Mouse (Mus musculus) forebrain, embryonic 11.5 days (tissue): Measurements from ENCODE around the gene Olfr247. TPM values are rescaled to one million over a fixed set of nuclear protein-coding genes. Genes with fewer than 3 reads are reported as not detected.
"Not testable (repeated sequence)": the region's sequence is repeated elsewhere in the genome, so short reads cannot be mapped to it uniquely, and the experiment has no call there.

Experiments
- ATAC-seq: fragments of 200-750 bp; cut with Nextera tagmentation; replicated peaks from 2 replicates; pipeline ENCODE4 v1.8.0; 2017; ENCODE audit warnings: moderate TSS enrichment; ENCODE audit not compliant: low FRiP score
- DNase-seq: peaks from one replicate; pipeline ENCODE4 v3.0.0-alpha.2; 2017; ENCODE audit warnings: low spot score
- H3K27ac ChIP-seq: fragments of 300-500 bp; sonication (generic); 2 replicates; pipeline ENCODE4 v1.5.1; 2014; ENCODE audit warnings: low read depth, low read length
- H3K27me3 ChIP-seq: fragments of 300-500 bp; sonication (generic); 2 replicates; pipeline ENCODE4 v1.6.1; 2014; ENCODE audit warnings: mild to moderate bottlenecking, low read length, mixed read lengths; ENCODE audit not compliant: control insufficient read depth, insufficient read depth
- H3K36me3 ChIP-seq: fragments of 300-500 bp; sonication (generic); 2 replicates; pipeline ENCODE4 v1.6.1; 2014; ENCODE audit warnings: mild to moderate bottlenecking, low read length, moderate library complexity, mixed read lengths; ENCODE audit not compliant: control insufficient read depth, insufficient read depth
- H3K4me1 ChIP-seq: fragments of 300-500 bp; sonication (generic); replicated peaks from 2 replicates; pipeline ENCODE4 v1.6.1; 2014; ENCODE audit warnings: low read length, mixed read lengths; ENCODE audit not compliant: control insufficient read depth, insufficient read depth
- H3K4me2 ChIP-seq: fragments of 300-500 bp; sonication (generic); 2 replicates; pipeline ENCODE4 v1.6.1; 2014; ENCODE audit warnings: low read depth, mild to moderate bottlenecking, low read length, moderate library complexity, mixed read lengths; ENCODE audit not compliant: severe bottlenecking
- H3K4me3 ChIP-seq: fragments of 300-500 bp; sonication (generic); 2 replicates; pipeline ENCODE4 v1.5.1; 2014; ENCODE audit warnings: low read depth, low read length
- H3K9ac ChIP-seq: fragments of 300-500 bp; sonication (generic); 2 replicates; pipeline ENCODE4 v1.6.1; 2014; ENCODE audit warnings: low read length
- H3K9me3 ChIP-seq: fragments of 300-500 bp; sonication (generic); 2 replicates; pipeline ENCODE4 v1.6.1; 2016; ENCODE audit warnings: low read length, mixed read lengths; ENCODE audit not compliant: control insufficient read depth
- WGBS: fragments of 180-500 bp; shearing (Covaris S2); extraction: QIAGEN DNeasy Blood & Tissue Kit; methylation state at CpG from one replicate; pipeline ENCODE4 v1.1.7; 2014; 5-methylcytosine and 5-hydroxymethylcytosine counted together
- polyA plus RNA-seq: library from polyadenylated mRNA; unstranded; fragments of >200 nt; fragmentation: Nextera tagmentation; extraction: Ambion mirVana; gene quantifications from 2 replicates; pipeline ENCODE4 v1.2.1, GENCODE M21; 2014

The Olfr247 gene
- not detected in 2 replicates for polyA plus RNA-seq

DNA sequence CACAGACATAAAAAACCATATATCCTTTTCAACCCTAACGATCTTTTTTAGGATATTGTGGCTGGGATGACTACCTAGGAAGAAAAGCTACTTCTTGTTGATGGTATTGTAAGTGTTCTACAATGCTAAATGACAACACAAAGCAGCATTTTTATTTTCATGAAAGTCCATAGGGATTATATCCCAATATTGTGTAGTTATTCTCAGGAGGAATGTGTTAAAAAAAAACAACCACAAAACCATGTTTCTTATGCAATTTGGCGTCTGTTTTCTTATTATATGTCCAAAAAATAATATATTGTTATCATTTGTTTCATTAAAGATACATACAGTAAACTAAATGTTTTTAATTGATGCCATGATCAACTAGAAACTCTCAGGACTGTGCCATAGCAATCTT lies at the start of gene Olfr247:
Gene Olfr247, minus strand, starts transcription at position 101 of the 400 bp plus-strand sequence.
- H3K27me3 ChIP-seq, ATAC-seq: not testable (repeated sequence)

GRCm38 (mm10) chr10:130012321-130012720 lies 36.4 kb upstream of the Olfr247 start, which contains the start of gene Olfr820:
Gene Olfr820 (plus strand): TSS chr10:130012621.
- H3K36me3 ChIP-seq, result no peaks in the 10 kb centered on the region
- no peaks in the 10 kb centered on the region for H3K4me1 ChIP-seq
- H3K27me3 ChIP-seq, result no peaks in the 10 kb centered on the region
- no peak within 1 kb of the TSS for H3K27ac ChIP-seq
- DNase-seq (no peak), ATAC-seq (no peak)
- H3K9me3 ChIP-seq, result no peaks in the 10 kb centered on the region
- H3K9ac ChIP-seq, result no peak within 1 kb of the TSS
- H3K4me3 ChIP-seq, result no peak within 1 kb of the TSS
- H3K4me2 ChIP-seq, result no peak within 1 kb of the TSS

More for the DNA sequence above, at the start of gene Olfr247:
- not testable (repeated sequence) for H3K9ac ChIP-seq, H3K9me3 ChIP-seq, H3K4me3 ChIP-seq, H3K4me2 ChIP-seq, H3K36me3 ChIP-seq, H3K27ac ChIP-seq, DNase-seq, H3K4me1 ChIP-seq
- WGBS, result no CpG with 5 or more reads among the region's 2 CpGs

DNA sequence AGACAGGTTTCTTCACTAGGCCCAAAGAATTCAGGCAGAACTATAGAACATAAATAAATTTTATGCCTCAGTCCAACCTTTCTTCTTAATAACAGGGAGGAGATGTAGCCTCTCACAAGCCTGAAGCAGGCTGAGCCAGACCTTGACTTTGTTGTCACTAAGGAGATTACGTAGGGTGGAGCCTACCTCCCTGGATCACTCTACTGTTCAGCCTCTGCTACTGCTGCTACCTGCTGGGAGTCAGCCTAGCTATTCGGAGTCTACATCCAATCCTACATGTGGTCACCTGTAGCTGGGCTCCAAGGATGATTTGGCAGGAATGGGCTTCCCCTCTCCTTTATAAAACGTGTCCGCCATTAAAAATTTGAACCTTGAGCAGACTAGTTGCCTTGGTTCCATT lies 29.4 kb upstream of the Olfr247 start:
- H3K4me1 ChIP-seq, H3K36me3 ChIP-seq, H3K9me3 ChIP-seq, H3K4me2 ChIP-seq, DNase-seq, ATAC-seq, H3K27ac ChIP-seq, H3K27me3 ChIP-seq, H3K4me3 ChIP-seq, H3K9ac ChIP-seq: not testable (repeated sequence)
- 81% methylated on average over 4 of the region's 4 CpGs for WGBS

DNA sequence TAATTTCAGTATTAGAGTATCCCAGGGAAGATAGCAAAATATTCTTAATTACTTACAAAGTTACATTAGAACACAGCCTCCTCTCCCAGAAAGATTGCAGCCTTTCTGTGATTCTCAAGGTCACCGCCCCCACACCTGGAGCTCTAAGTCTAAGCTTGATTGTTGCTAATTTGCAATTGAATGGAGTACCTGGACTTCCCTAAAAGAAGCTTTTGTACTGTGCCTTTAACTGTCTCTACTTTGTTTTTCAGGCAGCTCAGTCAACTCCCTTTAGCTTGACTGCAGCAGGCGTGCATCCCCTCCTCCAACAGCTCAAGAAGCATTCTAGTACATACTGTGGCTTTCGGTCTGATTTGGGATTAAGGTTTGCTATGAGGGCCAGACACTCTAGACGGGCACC lies 28.2 kb upstream of the Olfr247 start:
- ATAC-seq, H3K27me3 ChIP-seq, H3K4me3 ChIP-seq, H3K4me1 ChIP-seq, H3K9me3 ChIP-seq, H3K4me2 ChIP-seq, H3K36me3 ChIP-seq, DNase-seq, H3K27ac ChIP-seq, H3K9ac ChIP-seq: not testable (repeated sequence)
- 87% methylated on average over 4 of the region's 4 CpGs for WGBS

- H3K4me1 ChIP-seq, H3K9ac ChIP-seq, H3K9me3 ChIP-seq, H3K27me3 ChIP-seq, H3K36me3 ChIP-seq, H3K27ac ChIP-seq, ATAC-seq, H3K4me3 ChIP-seq, H3K4me2 ChIP-seq, DNase-seq: not testable (repeated sequence)
- WGBS, result no CpG with 5 or more reads among the region's 1 CpGs
Measured at GRCm38 (mm10) chr10:129984962-129985361, 9.0 kb upstream of the Olfr247 start, which contains the start of gene Gm10310. Gene Gm10310 (minus strand): TSS chr10:129985062.

- H3K4me2 ChIP-seq, H3K4me3 ChIP-seq, H3K9me3 ChIP-seq, H3K9ac ChIP-seq, H3K4me1 ChIP-seq, H3K36me3 ChIP-seq, H3K27me3 ChIP-seq, H3K27ac ChIP-seq, DNase-seq: not testable (repeated sequence)
- ATAC-seq, result peak; percentile 78
- WGBS, result no CpG with 5 or more reads among the region's 3 CpGs
Measured at GRCm38 (mm10) chr10:129981867-129982266, 5.9 kb upstream of the Olfr247 start.

DNA sequence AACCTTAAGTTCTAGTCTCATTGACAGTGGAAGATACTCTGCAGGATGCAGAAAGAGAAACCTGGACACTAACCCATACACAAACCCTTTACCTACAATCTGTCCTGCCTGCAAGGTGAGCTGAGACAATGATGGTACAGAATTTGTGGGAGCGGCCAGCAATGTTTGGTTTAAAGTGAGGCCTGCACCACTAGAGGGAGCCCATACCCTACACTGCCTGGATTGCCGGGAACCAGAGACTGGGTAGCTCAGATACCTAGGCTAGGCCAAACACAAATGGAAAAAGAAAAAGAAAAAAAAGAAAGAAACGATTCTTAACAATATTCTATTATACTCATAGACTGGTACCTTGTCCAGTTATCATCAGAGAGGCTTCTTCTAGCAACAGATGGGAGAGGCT lies 2.9 kb downstream of the Olfr247 start:
- H3K4me2 ChIP-seq, H3K9me3 ChIP-seq, H3K9ac ChIP-seq, H3K4me3 ChIP-seq, H3K4me1 ChIP-seq, H3K27me3 ChIP-seq, DNase-seq, H3K36me3 ChIP-seq, H3K27ac ChIP-seq: not testable (repeated sequence)
- peak; percentile 79 for ATAC-seq
- WGBS, result no CpG with 5 or more reads among the region's 3 CpGs

GRCm38 (mm10) chr10:129967166-129967565 lies 8.8 kb downstream of the Olfr247 start, which contains the start of gene Olfr819:
Gene Olfr819 (minus strand): TSS chr10:129967266.
- 91% methylated on average over 2 of the region's 2 CpGs for WGBS
- not testable (repeated sequence) for DNase-seq, H3K4me2 ChIP-seq, H3K4me1 ChIP-seq, ATAC-seq, H3K27ac ChIP-seq, H3K4me3 ChIP-seq, H3K9ac ChIP-seq, H3K36me3 ChIP-seq, H3K27me3 ChIP-seq, H3K9me3 ChIP-seq

GRCm38 (mm10) chr10:129966232-129966631 lies 9.7 kb downstream of the Olfr247 start:
- H3K36me3 ChIP-seq, H3K27ac ChIP-seq, H3K27me3 ChIP-seq, H3K4me3 ChIP-seq, H3K9ac ChIP-seq, H3K4me2 ChIP-seq, ATAC-seq, H3K9me3 ChIP-seq, DNase-seq, H3K4me1 ChIP-seq: not testable (repeated sequence)
- 92% methylated on average over 2 of the region's 3 CpGs for WGBS
